Mouse (Mus musculus) thymus, postnatal 14 days (tissue): ENCODE measurements around the gene 1700109H08Rik.
"Not testable (repeated sequence)": the region's sequence is repeated elsewhere in the genome, so short reads cannot be mapped to it uniquely, and the experiment has no call there.

Experiments used
- DNase-seq: peaks from one replicate; pipeline ENCODE4 v3.0.0; 2021

Gene 1700109H08Rik

GRCm38 (mm10) chr5:3600790-3601189 lies 29.4 kb downstream of the 1700109H08Rik start:
- DNase-seq = no peak

- no peak for DNase-seq
Measured at GRCm38 (mm10) chr5:3607114-3607513, 35.7 kb downstream of the 1700109H08Rik start.

- DNase-seq = no peak
Measured at GRCm38 (mm10) chr5:3609241-3609640, 37.9 kb downstream of the 1700109H08Rik start.

GRCm38 (mm10) chr5:3611835-3612234 lies 40.5 kb downstream of the 1700109H08Rik start:
- DNase-seq = not testable (repeated sequence)

GRCm38 (mm10) chr5:3620486-3620885 lies 49.1 kb downstream of the 1700109H08Rik start:
- no peak for DNase-seq

- no peak for DNase-seq
Measured at GRCm38 (mm10) chr5:3630055-3630454, 58.7 kb downstream of the 1700109H08Rik start.

- DNase-seq = no peak
Measured at GRCm38 (mm10) chr5:3631512-3632271, 60.3 kb downstream of the 1700109H08Rik start.

GRCm38 (mm10) chr5:3632285-3632684 lies 60.9 kb downstream of the 1700109H08Rik start:
- DNase-seq = no peak

GRCm38 (mm10) chr5:3633315-3633714 lies 61.9 kb downstream of the 1700109H08Rik start:
- no peak for DNase-seq

- DNase-seq = peak; percentile 22
Measured at GRCm38 (mm10) chr5:3633951-3634350, 62.6 kb downstream of the 1700109H08Rik start.
